Mouse (Mus musculus) MEL (cell line): ENCODE data around the gene Fyb. TPM values are rescaled to one million over a fixed set of nuclear protein-coding genes. Genes with fewer than 3 reads are reported as not detected.

Experiments
- DNase-seq: peaks from one replicate; pipeline ENCODE4 v3.0.0; 2011; ENCODE audit warnings: low read depth, low spot score
- H3K27ac ChIP-seq: 2 replicates; pipeline ENCODE4 v1.5.1; 2012; ENCODE audit warnings: low read depth, mild to moderate bottlenecking, control low read depth, low read length, moderate library complexity; ENCODE audit not compliant: control insufficient read depth
- H3K27me3 ChIP-seq, 2 experiments: fragments of 150-350 bp in 1 of 2; sonication (generic) in 1 of 2; 2 replicates each; pipeline ENCODE4 v1.6.1; 2012; ENCODE audit warnings: low read length in 2 of 2, mild to moderate bottlenecking in 2 of 2, improper control_type of control experiment in 1 of 2, moderate library complexity in 1 of 2; ENCODE audit not compliant: insufficient read depth in 2 of 2, control insufficient read depth in 1 of 2
- H3K36me3 ChIP-seq, 2 experiments: 2 replicates each; pipeline ENCODE4 v1.6.1; 2012 to 2014; ENCODE audit warnings: low read length in 2 of 2, improper control_type of control experiment in 1 of 2, inconsistent platforms in 1 of 2, mild to moderate bottlenecking in 1 of 2; ENCODE audit not compliant: insufficient read depth in 2 of 2, control insufficient read depth in 1 of 2
- H3K4me1 ChIP-seq, 2 experiments: fragments of 150-350 bp in 1 of 2; sonication (generic) in 1 of 2; 2 replicates each; pipeline ENCODE4 v1.6.1; 2012; ENCODE audit warnings: low read length in 2 of 2, improper control_type of control experiment in 1 of 2, mild to moderate bottlenecking in 1 of 2; ENCODE audit not compliant: insufficient read depth in 2 of 2, control insufficient read depth in 1 of 2
- H3K4me3 ChIP-seq, 2 experiments: fragments of 150-350 bp in 1 of 2; sonication (generic) in 1 of 2; 2 replicates each; pipeline ENCODE4 v1.5.1; 2012; ENCODE audit warnings: low read depth in 2 of 2, low read length in 2 of 2, mild to moderate bottlenecking in 2 of 2, moderate library complexity in 2 of 2, control low read depth in 1 of 2, improper control_type of control experiment in 1 of 2; ENCODE audit not compliant: control insufficient read depth in 1 of 2, insufficient read depth in 1 of 2
- H3K79me2 ChIP-seq: 2 replicates; pipeline ENCODE4 v1.6.1; 2012; ENCODE audit warnings: mild to moderate bottlenecking, low read length, moderate library complexity; ENCODE audit not compliant: control insufficient read depth, poor library complexity, insufficient read depth
- H3K9ac ChIP-seq: 2 replicates; pipeline ENCODE4 v1.6.1; 2012; ENCODE audit warnings: low read depth, mild to moderate bottlenecking, control low read depth, low read length, moderate library complexity; ENCODE audit not compliant: control insufficient read depth, poor library complexity, severe bottlenecking
- H3K9me3 ChIP-seq: fragments of 150-350 bp; sonication (generic); replicated peaks from 2 replicates; pipeline ENCODE4 v1.6.1; 2012; ENCODE audit warnings: mild to moderate bottlenecking, low read length, improper control_type of control experiment, moderate library complexity; ENCODE audit not compliant: insufficient read depth
- BHLHE40 ChIP-seq: IDR thresholded peaks from 2 replicates; pipeline ENCODE4 v1.6.1; 2012; ENCODE audit warnings: low read depth, mild to moderate bottlenecking, inconsistent platforms, low read length, improper control_type of control experiment, borderline replicate concordance
- CHD2 ChIP-seq: IDR thresholded peaks from 2 replicates; pipeline ENCODE4 v1.6.1; 2011; ENCODE audit warnings: low read length, improper control_type of control experiment
- ELF1 ChIP-seq: IDR thresholded peaks from 2 replicates; pipeline ENCODE4 v1.6.1; 2014; ENCODE audit warnings: low read depth, mild to moderate bottlenecking, inconsistent platforms, low read length, improper control_type of control experiment, moderate library complexity
- EP300 ChIP-seq, 2 experiments: IDR thresholded peaks; 2 replicates each; pipeline ENCODE4 v1.6.1; 2011; ENCODE audit warnings: improper control_type of control experiment in 2 of 2, low read length in 2 of 2, low read depth in 1 of 2, mild to moderate bottlenecking in 1 of 2
- ETS1 ChIP-seq: IDR thresholded peaks from 2 replicates; pipeline ENCODE4 v1.6.1; 2012; ENCODE audit warnings: low read depth, mild to moderate bottlenecking, inconsistent platforms, low read length, improper control_type of control experiment, moderate library complexity
- GATA1 ChIP-seq: IDR thresholded peaks from 2 replicates; pipeline ENCODE4 v1.6.1; 2011; ENCODE audit warnings: low read depth, low read length, improper control_type of control experiment
- HCFC1 ChIP-seq: IDR thresholded peaks from 2 replicates; pipeline ENCODE4 v1.6.1; 2012; ENCODE audit warnings: low read depth, mild to moderate bottlenecking, inconsistent platforms, low read length, improper control_type of control experiment, moderate library complexity
- JUND ChIP-seq: IDR thresholded peaks from 2 replicates; pipeline ENCODE4 v1.6.1; 2011; ENCODE audit warnings: low read depth, mild to moderate bottlenecking, improper control_type of control experiment, low read length
- KAT2A ChIP-seq: conservative IDR thresholded peaks from 2 replicates; pipeline ENCODE4 v1.6.1; 2012; ENCODE audit warnings: low read depth, low read length, improper control_type of control experiment, inconsistent platforms
- MAX ChIP-seq: IDR thresholded peaks from 2 replicates; pipeline ENCODE4 v1.6.1; 2011; ENCODE audit warnings: low read length, improper control_type of control experiment
- MXI1 ChIP-seq: IDR thresholded peaks from 2 replicates; pipeline ENCODE4 v1.6.1; 2011; ENCODE audit warnings: mild to moderate bottlenecking, low read depth, low read length, improper control_type of control experiment
- MYB ChIP-seq: IDR thresholded peaks from 2 replicates; pipeline ENCODE4 v1.6.1; 2011; ENCODE audit warnings: mild to moderate bottlenecking, low read depth, low read length, improper control_type of control experiment
- MYC ChIP-seq: IDR thresholded peaks from 2 replicates; pipeline ENCODE4 v1.6.1; 2011; ENCODE audit warnings: low read depth, mild to moderate bottlenecking, low read length, improper control_type of control experiment, moderate library complexity
- NELFE ChIP-seq: IDR thresholded peaks from 2 replicates; pipeline ENCODE4 v1.6.1; 2011; ENCODE audit warnings: low read depth, low read length, improper control_type of control experiment
- POLR2A ChIP-seq, 2 experiments: IDR thresholded peaks; 2 replicates each; pipeline ENCODE4 v1.6.1; 2011 to 2012; ENCODE audit warnings: low read length in 2 of 2, mild to moderate bottlenecking in 2 of 2, control low read depth in 1 of 2, improper control_type of control experiment in 1 of 2, low read depth in 1 of 2, moderate library complexity in 1 of 2; ENCODE audit not compliant: control insufficient read depth in 1 of 2, insufficient read depth in 1 of 2, poor library complexity in 1 of 2
- RCOR1 ChIP-seq: IDR thresholded peaks from 2 replicates; pipeline ENCODE4 v1.6.1; 2012; ENCODE audit warnings: low read depth, mild to moderate bottlenecking, inconsistent platforms, low read length, improper control_type of control experiment
- SIN3A ChIP-seq: IDR thresholded peaks from 2 replicates; pipeline ENCODE4 v1.6.1; 2012; ENCODE audit warnings: low read length, improper control_type of control experiment, inconsistent platforms
- SMC3 ChIP-seq: IDR thresholded peaks from 2 replicates; pipeline ENCODE4 v1.6.1; 2011; ENCODE audit warnings: low read depth, low read length, improper control_type of control experiment
- TAL1 ChIP-seq: IDR thresholded peaks from 2 replicates; pipeline ENCODE4 v1.6.1; 2012; ENCODE audit warnings: mild to moderate bottlenecking, inconsistent platforms, low read length, moderate library complexity, mixed read lengths
- TBP ChIP-seq: IDR thresholded peaks from 2 replicates; pipeline ENCODE4 v1.8.0; 2011; ENCODE audit warnings: low read depth, low read length, improper control_type of control experiment
- TCF12 ChIP-seq: IDR thresholded peaks from 2 replicates; pipeline ENCODE4 v1.6.1; 2014; ENCODE audit warnings: low read depth, mild to moderate bottlenecking, inconsistent platforms, low read length, improper control_type of control experiment, moderate library complexity
- UBTF ChIP-seq: IDR thresholded peaks from 2 replicates; pipeline ENCODE4 v1.6.1; 2012; ENCODE audit warnings: low read depth, mild to moderate bottlenecking, inconsistent platforms, low read length, improper control_type of control experiment, moderate library complexity, borderline replicate concordance; ENCODE audit not compliant: insufficient read depth
- USF1 ChIP-seq: IDR thresholded peaks from 2 replicates; pipeline ENCODE4 v1.6.1; 2014; ENCODE audit warnings: low read depth, mild to moderate bottlenecking, inconsistent platforms, low read length, improper control_type of control experiment, moderate library complexity
- USF2 ChIP-seq, 2 experiments: IDR thresholded peaks; 2 replicates each; pipeline ENCODE4 v1.6.1; 2011 to 2012; ENCODE audit warnings: improper control_type of control experiment in 2 of 2, low read length in 2 of 2, borderline replicate concordance in 1 of 2, inconsistent platforms in 1 of 2, low read depth in 1 of 2, mild to moderate bottlenecking in 1 of 2; ENCODE audit not compliant: insufficient read depth in 1 of 2
- ZC3H11A ChIP-seq: IDR thresholded peaks from 2 replicates; pipeline ENCODE4 v1.6.1; 2012; ENCODE audit warnings: low read depth, mild to moderate bottlenecking, inconsistent platforms, low read length, improper control_type of control experiment
- ZKSCAN1 ChIP-seq: IDR thresholded peaks from 2 replicates; pipeline ENCODE4 v1.6.1; 2012; ENCODE audit warnings: low read depth, mild to moderate bottlenecking, inconsistent platforms, low read length, improper control_type of control experiment, moderate library complexity
- ZMIZ1 ChIP-seq: IDR thresholded peaks from 2 replicates; pipeline ENCODE4 v1.6.1; 2012; ENCODE audit warnings: low read depth, mild to moderate bottlenecking, inconsistent platforms, low read length, improper control_type of control experiment, moderate library complexity
- ZNF384 ChIP-seq: IDR thresholded peaks from 2 replicates; pipeline ENCODE4 v1.6.1; 2012; ENCODE audit warnings: low read depth, mild to moderate bottlenecking, inconsistent platforms, low read length, improper control_type of control experiment
- polyA plus RNA-seq, 2 experiments: library from polyadenylated mRNA; stranded (reverse) in 1 of 2; unstranded in 1 of 2; fragments of >175 nt in 1 of 2; fragments of >200 nt in 1 of 2; gene quantifications; 2 replicates each; pipeline versions ENCODE4 v1.2.1 to v1.2.4; 2012; ENCODE audit warnings: low replicate concordance in 2 of 2, low read depth in 1 of 2; ENCODE audit not compliant: insufficient read length in 2 of 2, insufficient read depth in 1 of 2, missing spikeins in 1 of 2
- total RNA-seq: library from RNA; depleted of rRNA; stranded (reverse); fragments of 300-350 nt; gene quantifications from 2 replicates; pipeline ENCODE4 v1.2.3, GENCODE M21; 2012; rRNA removed

Fyb gene
- total RNA-seq (196 and 208 TPM in 2 replicates), polyA plus RNA-seq (100 to 1,000 TPM in 1 of 2 experiments, not detected in 1; 175 TPM)

GRCm38 (mm10) chr15:6522653-6523167 lies at the start of gene Fyb:
TSS of gene Fyb (plus strand) at chr15:6522853.
- peak; percentile 93 for DNase-seq
- H3K27me3 ChIP-seq: no peaks in the 10 kb centered on the region
- no peaks in the 10 kb centered on the region for H3K9me3 ChIP-seq
- H3K4me3 ChIP-seq: peak within 1 kb of the TSS; percentile 46 to 54
- TF ChIP-seq ELF1 (peak; percentile 63; the same call in 1 of the 2 replicates), JUND (no peak), ZNF384 (0 out of 2 replicates have a peak, but pooled peaks have one; percentile 24), KAT2A (0 out of 2 replicates have a peak, but pooled peaks have one; percentile 41), MYC (peak; percentile 84), USF1 (0 out of 2 replicates have a peak, but pooled peaks have one; percentile 13), ZKSCAN1 (no peak), MYB (peak; percentile 45; the same call in 1 of the 2 replicates), POLR2A (IDR thresholded peaks at IDR 0.05; ENCODE audit: control insufficient read depth in 1 of 2, insufficient read depth in 1 of 2, low read depth in 1 of 2, low read length in 2 of 2, poor library complexity in 1 of 2) (peak; percentile 46 to 79; a peak in 3 of 4 replicates), NELFE (peak; percentile 68), ZC3H11A (no peak), MAX (peak; percentile 84), HCFC1 (peak; percentile 76), GATA1 (peak; percentile 97), SIN3A (peak; percentile 88), EP300 (IDR thresholded peaks at IDR 0.05; ENCODE audit: low read depth in 1 of 2, low read length in 2 of 2) (peak; percentile 92 to 93), MXI1 (peak; percentile 80), RCOR1 (peak; percentile 74), CHD2 (peak; percentile 42; the same call in 1 of the 2 replicates), USF2 (IDR thresholded peaks at IDR 0.05; ENCODE audit: borderline replicate concordance in 1 of 2, insufficient read depth in 1 of 2, low read depth in 1 of 2, low read length in 2 of 2) (no peak), UBTF (no peak), BHLHE40 (peak; percentile 56; the same call in 1 of the 2 replicates), TAL1 (peak; percentile 78), SMC3 (no peak), ETS1 (peak; percentile 94), TCF12 (peak; percentile 90), TBP (peak; percentile 81), ZMIZ1 (peak; percentile 76; the same call in 1 of the 2 replicates)
- H3K9ac ChIP-seq: peak within 1 kb of the TSS; percentile 54
- peak within 1 kb of the TSS; percentile 84 for H3K27ac ChIP-seq
- peaks cover 0 to 42% of the 10 kb centered on the region in 2 experiments; a peak in 2 of 4 replicates for H3K36me3 ChIP-seq
- H3K4me1 ChIP-seq: peaks cover 22 to 28% of the 10 kb centered on the region in 2 experiments
- H3K79me2 ChIP-seq: peaks cover 3% of the 10 kb centered on the region
